Mouse (Mus musculus): ENCODE measurements around the gene Gm26938.

- no peak for TF ChIP-seq GATA1 (IDR thresholded peaks at IDR 0.05; ENCODE audit: borderline replicate concordance, low read length)
- no peak for TF ChIP-seq CTCF (IDR thresholded peaks at IDR 0.05; ENCODE audit: low read depth, low read length)
- TF ChIP-seq POLR2AphosphoS5 (IDR thresholded peaks at IDR 0.05; ENCODE audit: insufficient replicate concordance, low read depth, low read length) = no peak
Measured at GRCm38 (mm10) chr5:139813963-139814381, 12.2 kb downstream of the Gm26938 start.
